Mouse (Mus musculus) lung, postnatal 25 days (tissue): ENCODE data around the gene Itpr2.

Experiments
- DNase-seq: peaks from one replicate; pipeline ENCODE4 v3.0.0; 2022; ENCODE audit warnings: low spot score

The Itpr2 gene

DNA sequence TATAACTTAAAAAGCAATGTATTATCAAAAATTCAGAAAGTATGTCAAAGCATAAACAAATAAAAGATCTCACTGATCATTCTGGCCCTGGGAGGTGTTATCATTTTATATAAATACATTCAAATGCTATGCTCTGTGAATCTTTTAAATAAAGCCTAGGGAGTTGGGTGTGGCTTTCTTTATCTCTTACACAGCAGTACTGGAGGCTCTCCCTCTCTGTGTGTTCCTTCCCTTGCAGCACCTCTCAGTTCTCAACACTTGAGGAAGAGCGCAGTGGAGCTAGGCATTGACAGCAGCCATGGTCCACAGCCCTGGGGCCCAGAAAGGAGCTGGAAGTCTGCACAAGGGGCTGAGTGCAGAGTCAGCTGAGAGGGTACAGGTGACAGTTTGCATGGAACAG lies 192.7 kb downstream of the Itpr2 start:
- no peak for DNase-seq

DNA sequence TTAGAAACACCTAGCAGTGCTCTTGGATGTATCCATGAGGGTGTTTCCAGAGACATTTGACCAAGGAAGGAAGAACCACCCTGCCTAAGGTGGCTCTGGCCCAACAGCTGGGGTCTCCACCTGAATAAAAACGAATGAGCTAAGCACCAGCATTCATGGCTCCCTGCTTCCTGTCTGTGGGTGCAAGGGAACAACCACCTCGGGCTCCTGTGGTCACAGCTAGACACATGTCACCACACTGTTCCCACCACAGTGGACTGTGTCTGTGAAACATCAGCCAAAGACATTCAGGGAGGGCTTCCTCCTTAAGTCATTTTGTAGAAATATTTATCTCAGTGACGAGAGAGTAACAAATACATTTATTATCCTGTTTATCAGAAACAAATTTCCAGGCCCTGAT lies 196.0 kb downstream of the Itpr2 start:
- no peak for DNase-seq

DNA sequence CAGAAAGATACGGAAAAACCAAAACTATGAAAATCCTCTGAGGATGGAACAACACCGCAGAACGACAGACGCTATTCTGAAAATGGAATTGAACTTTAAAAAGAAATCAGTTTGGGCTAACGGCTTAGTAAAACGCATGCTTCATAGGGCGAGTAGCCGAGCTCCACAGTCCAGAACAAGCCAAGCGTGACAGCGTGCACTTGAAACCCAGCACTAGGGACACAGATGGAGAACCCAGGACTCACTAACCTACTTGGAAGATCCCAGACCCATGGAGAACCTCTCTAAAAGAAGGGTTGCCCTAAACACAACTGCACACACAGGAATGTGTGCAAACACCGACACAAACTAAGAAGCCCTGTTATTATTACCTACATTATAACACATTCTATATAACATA lies 197.9 kb downstream of the Itpr2 start:
- no peak for DNase-seq

DNA sequence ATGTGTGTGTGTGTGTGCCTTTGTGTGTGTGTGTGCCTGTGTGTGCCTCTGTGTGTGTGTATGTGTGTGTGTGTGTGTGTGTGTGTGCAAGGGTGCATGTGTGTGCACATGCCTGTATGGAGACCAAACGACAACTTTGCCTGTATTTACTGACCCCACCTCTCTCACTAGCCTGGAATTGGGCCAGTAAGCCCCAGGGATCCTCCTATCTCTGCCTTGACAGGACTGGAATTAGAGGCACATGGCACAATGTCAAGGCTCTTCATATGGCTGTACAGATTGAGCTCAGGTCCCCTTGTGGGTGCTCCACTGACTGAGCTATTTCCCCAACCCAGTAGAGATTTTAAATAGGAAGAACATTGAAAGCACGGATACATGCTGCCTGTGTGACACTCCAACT lies 198.7 kb downstream of the Itpr2 start:
- DNase-seq, result no peak

DNA sequence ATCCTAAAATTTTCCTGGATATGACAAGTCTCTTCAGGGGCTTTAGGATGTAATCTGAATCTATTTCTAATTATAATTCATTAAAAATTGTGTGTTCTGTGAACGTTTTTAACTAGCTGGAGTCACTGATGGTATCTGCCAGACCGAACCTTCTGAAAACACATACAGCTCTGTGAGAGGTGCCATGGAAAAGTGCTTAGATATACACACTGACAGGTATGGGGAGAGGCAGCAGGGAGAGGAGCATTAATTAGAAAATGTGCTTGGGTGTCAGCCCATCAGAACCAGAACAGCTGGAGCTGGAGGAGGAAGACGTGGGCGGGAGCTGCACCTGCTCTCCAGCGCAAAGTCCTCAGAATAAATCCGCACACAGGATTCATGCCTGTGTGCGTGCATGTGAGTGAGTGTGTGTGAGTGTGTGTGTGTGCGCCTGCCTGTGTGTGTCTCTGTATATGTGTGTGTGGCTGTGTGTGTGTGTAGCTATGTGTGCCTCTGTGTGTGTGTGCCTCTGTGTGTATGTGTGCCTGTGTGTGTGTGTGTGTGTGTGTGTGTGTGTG lies 199.4 kb downstream of the Itpr2 start:
- DNase-seq, result no peak

DNA sequence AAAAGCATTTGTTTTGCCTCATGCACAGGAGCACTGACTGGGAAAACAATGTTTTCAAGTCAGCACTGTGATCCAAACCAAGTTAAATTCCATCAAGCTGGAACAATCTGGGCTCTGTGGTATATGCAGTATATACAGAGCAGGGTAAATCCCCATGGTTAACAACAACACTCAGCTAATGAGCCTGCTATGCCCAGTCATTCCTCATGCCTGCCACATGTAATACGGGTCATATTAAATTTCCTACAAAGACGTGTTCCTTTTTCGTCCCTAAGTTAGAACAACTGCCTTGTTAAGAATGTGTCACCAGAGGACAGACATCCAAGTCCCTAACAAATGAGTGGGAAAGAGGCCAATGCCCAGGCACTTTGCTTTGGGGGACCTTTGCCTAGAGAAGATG lies 199.9 kb downstream of the Itpr2 start:
- no peak for DNase-seq

DNA sequence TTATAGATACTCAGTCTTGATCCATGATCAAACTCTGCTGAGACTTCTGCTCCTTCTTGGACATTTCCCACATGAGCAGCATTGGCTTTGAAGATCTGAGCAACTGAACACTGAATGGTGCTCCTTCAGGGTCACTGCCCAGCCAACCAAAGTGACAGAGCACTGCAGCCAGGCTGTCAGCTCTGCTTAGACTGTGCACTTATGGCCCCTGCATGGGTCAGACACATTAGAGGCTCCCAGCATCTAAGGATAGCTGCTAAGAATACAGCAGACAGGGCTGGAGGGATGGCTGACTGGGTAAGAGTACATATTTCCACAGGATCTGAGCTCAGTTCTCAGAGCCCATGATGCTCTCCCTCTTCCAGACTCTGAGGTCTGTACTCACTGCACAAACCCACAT lies 201.1 kb downstream of the Itpr2 start:
- DNase-seq, result no peak

DNA sequence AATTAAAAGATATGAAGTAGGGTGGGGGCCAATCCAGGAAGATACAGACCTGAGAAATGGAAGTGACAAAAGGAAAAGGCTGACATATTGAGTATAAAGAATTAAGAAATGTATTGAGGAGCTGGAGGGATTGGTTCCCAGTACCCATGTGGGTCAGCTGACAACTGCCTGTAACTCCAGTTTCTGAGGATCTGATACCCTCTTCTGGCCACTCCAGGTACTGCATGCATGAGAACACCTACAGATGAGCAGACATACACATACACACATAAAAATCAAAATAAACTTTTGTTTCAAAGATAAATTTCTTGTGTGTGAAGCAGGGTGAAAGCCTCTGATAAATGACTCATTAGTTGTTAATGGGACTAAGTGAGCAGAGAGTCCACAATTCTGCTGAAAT lies 203.3 kb downstream of the Itpr2 start:
- DNase-seq, result no peak

DNA sequence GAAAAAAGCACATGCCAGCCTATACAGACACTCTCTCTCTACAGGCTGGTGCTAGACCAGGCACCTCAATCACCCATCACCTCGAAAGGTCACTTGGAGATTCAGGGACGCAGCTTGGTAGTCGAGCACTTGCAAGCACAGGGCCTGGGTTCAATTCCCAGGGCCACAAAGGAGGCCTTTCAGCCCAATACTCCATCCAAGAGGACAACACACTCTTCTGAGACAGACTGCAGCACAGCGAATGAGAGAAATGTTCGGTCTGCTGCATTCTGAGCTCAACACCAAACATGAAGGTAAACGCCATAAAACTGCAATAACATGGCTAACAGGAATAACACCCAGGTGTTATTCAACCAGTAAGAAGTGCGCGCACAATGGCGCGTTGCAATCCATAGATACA lies 211.0 kb downstream of the Itpr2 start:
- no peak for DNase-seq

DNA sequence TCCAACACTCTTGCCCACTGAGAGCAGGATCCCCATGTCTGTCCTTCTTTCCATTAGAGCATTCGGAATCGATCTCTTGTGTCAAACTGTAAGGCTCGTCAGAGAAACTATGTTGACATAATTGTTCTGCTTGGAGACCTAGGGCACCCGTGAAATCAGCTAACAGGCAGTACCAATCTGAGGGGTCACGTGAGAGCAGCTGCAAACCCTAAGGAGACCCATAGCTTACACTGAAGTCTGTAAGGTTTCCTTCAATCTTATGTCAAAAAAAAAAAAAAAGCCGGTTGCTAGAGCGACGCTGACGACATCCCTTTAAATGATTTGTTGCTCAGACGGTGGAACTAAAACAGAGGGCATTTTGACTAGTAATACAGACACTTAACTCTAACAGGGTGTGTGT lies 212.2 kb downstream of the Itpr2 start:
- DNase-seq, result no peak

DNA sequence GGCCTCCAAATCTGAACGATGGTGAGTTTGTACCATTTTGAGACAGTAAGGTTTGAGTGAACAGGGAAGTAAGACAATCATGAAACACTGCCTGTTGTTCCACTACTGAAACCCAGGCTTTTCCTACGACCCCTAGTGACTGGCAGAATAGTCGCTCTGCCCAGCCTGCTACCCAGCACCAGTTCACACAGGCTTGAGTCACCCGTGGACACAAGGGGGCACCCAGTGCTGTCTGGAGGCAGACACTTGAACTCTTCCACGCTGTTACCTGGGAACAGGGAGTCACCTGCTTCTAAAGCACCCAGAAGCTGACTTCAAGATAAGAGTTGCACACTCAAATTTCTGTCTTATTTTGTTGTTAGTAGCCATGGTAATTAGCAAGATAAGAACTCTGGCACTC lies 213.8 kb downstream of the Itpr2 start:
- peak; percentile 14 for DNase-seq

DNA sequence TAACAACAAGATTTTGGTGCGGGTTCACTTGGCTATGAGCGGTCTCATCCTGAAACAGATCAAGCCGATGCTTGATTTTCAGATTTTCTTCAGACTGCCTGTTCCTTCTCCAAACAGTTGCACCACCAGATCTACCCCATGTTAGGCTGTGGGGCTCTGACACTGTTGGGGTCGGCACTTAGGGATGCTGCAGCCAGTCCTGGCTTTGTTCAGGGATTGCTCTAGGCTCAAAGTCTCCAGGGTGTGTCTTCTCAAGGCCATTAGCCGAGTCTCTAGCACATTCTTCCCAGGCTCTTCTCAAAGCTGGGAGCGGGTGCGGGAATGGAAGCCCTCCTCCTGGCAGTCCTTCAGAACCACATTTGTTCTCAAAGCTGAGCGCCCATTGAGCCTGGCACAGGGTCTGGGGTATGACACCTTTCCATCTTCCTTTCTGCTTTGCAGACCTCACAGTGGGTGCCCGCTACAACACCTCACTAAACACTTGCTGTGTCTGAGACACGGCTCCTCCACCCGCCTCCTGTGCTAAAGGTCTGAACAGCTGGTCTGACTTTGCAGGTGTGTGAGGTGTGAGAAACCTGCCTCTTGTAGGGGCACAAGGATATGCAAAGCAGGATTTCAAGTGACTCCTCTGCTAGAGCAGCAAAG lies 217.0 kb downstream of the Itpr2 start:
- DNase-seq, result no peak

DNA sequence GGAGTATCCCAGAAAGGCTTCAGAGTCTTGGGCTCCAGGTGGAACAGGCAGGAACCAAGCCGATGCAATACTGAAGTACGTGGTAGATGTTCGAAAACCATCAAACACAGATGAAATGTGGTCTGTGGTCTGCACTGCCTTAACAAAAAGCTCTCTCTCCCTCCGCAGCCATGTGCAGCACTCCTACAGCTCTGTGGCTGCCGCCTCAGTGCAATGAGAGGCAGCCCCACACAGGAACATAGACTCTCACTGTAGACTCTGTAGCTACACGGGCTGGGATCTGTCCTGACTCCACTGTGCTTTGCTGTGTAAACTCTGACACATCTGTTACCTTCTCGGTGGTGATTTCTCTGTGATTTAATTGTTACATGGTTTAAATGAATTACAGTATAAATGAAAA lies 218.0 kb downstream of the Itpr2 start:
- no peak for DNase-seq

DNA sequence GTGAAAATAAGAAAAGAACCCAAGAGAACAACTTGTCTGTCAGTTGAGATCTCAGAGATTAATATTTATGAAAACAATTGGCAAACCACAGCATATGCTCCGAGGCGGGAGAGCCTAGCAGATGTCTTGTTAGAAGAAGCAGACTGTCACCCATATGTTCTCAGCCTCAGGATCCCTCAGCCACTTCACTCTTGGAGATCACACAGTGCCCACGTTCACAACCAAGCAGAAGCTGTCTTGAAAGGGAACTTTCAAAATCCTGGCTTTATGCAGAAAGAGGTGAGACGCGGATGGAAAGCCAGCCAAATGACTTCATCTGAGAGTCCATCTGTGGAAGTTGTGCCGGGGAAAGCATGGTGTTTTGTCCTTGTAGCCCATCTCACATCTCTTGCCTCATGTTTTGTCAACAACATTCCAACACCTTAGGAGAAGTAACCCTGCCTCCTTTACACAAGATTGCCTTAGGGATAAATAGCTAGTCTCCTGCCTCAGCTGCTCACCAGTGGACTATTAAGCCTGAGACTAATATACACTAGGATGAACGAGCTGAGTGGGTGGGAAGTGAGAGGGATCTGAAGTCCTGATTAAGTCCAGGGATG lies 219.9 kb downstream of the Itpr2 start:
- DNase-seq, result no peak

DNA sequence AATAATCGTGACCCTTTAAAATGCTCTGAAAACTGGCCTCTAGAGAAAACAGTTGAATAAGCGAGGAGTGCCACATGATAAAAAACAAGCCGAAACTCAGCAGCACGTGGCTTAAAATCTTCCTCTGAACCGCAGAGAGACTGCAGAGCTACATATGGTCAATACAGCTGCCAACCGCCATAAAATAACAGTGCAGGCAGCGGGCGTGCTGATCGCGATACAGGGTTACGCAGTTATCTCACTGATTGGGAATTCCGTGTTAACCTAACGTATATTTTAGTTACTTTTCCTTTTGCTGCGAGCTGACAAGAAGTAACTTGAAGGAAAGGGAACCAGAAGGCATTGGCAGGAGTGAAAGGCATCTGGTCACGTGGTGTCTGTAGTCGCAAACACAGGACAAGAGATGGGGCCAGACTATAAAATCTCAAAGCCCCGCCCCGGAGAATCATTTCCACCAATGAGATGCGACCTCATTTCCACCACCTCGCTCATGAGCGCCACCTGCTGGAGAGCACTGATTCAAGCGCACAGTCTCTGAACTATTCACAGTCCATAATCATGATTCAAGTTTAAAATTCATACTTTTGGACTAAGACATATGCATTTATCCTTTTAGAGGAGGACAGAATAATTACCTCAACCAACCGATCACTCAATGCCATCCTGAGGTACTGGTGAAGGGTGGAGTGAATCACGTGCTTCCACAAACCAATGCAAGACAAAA lies 220.7 kb downstream of the Itpr2 start:
- no peak for DNase-seq

DNA sequence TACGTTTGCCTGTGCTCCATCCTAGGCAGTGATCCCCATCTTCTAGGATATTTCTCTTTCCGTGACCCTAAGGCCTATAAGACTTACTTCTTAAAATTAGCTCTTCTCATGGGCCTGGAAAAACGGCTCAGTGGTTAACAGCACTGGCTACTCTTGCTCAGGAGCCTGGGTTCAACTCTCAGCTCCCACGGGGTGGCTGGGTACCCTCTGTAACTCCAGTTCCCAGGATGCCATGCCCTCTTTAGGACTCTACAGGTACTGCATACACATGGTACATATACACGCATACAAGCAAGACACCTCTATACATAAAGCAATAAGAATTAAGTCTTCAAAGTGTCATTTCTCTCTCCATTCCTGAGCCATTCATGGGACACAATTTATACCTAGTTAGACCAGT lies 228.8 kb downstream of the Itpr2 start:
- no peak for DNase-seq

DNA sequence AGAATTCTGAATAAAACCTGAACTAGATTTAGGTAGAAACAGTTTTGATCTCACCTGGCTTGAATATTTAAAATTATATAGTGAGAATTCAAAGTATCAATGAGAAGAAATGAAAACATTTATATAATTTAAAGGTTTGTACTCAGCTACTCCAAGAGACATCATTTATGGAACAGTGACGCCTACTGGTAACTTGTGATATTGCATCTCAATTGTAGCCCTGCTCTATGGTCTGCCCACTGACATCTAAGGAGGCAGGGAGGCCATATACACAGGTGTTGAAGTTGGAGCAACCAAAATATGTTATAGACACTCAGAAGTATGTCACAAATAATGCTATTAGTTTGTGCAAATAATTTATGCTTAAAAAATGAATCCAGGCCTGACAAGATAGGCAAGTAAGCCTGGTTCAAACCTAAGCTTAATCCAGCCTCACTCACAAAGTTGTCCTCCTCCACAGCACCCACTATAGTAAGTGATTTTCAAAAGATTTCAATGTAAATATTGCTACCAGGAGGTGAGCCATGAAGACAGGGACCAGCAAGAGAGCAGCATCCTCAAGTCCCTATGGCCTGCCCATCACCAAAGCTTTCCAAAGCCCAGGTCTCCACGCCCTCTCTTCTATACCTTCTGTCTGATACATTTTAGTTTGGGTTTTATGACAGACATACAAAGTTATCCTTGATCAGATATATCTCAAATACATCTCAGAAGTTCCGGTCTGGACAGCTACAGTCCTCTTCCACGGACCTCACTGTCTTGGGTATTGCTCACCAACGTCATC lies 229.6 kb downstream of the Itpr2 start:
- DNase-seq, result peak; percentile 73

DNA sequence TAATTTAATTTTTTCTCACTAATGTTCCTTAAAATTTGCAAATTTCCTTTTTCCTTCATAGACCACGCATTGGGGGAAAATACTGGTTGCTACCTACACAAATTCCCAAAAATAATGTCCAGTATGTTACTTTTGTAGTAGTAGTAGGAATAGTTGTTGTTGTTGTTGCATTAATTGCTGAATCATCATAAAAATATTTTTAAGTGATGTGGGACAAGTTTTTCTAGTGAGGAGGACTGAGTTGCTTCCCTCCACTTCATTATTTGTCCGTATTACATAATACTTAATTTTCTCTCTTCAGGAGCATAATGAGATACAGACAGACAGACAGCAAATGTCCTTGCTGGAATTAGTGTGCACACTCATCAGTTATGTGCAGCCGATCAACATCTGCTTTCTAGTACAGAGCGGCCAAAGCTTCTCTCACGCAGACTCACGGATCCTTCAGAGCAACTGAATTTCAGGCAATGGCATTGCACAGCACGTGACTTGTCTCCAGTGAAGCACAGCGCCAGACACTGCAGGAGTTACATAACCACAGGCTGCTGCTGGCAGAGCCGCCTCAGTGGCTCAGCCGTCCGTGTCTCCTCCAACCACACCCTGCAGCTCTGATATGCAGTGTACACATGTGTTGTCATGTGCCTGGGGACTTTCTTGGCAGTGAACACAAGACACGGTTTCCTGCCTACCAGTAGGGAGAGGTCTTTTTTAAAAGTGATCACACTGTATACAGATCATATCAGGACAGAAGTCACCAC lies 231.1 kb downstream of the Itpr2 start:
- DNase-seq, result peak; percentile 90

DNA sequence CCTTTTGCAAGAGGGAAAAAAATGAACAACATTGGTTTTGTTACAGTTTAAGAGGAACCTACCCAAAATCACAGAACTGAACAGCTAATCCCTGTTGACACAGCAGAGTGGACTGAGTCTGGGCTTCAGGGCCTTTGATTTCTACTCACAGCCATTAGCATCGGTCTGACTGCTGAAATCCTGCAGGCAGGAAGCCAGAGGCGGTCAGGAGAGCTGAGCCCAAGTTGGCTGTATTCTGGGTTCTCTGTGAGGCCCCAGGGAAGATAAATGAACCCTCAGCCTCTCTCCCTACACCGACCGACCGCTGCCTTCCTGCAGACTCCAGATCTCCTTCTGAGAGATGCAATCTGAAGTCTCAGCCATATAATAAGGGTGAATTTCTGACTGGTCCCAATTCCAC lies 231.9 kb downstream of the Itpr2 start:
- no peak for DNase-seq

DNA sequence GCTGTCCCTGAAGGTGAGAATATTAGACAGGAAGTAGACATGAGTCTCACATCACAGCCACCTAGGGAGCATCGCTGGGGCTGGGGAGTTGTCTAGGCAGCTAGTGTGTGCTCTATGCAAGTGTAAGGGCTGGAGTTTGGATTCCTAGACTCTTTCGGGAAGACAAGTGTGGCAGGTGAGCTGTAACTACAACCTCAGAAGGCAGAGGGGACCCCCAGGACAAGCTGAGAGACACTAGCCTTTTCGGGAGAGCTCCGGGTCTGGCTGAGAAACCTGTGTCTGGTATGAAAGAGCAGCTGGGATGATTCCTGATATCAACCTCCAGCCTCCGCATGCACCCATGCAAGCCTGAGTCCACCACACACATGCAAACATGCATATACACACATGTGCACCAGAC lies 232.7 kb downstream of the Itpr2 start:
- no peak for DNase-seq

DNA sequence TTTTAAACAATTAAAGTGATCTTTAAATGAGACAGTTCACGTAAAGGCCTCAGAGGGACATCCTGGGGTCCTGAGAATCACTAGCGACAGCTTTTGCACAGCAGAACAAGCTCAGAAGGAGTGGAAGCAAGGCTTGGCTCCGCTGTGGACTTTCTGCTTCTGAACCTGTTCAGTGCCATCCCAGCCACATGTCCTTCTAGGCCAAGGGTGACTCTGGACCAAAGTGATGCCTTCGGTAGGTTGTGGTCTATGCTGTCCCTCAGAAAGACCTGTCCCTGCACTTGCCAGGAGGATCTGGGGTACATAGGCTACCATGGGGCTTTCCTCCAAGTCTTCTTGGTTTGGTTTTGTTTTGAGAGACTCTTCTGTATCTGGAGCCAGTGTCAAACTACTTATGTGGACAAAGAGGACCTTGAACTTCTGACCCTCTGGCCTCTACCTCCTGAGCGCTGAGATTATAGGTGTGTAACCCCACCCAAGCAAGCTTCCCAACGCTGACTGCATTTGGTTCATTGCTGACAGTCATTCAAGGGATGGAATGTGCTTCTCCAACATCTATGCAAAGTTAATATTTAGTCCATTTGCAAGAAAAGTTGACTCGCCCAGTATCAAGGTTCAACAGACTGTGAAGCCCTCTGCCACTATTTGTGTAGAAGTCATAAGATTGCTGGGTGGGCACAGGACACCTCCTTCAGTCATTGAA lies 241.2 kb downstream of the Itpr2 start:
- DNase-seq, result no peak
